Mouse (Mus musculus): ENCODE data around the gene Samsn1.

Gene Samsn1

DNA sequence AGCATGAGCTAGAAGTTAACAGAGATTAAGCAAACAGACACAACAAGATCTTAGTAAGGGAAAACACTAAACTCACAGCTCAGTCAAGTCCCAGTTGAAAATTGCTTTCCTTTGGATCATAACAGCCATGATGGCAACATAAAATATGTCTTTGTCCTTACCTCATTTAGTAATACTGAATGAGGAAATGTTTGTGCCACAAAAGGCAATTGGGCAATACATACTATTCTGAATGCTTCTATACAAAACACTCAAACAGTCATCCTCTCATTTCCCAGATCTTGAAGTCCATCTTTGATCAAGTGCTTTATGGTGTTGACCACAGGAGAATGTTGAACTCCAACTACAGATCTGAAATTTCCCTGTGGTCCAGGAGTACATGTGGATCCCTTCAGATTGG is 88.7 kb downstream of the Samsn1 start:
- no peak for DNase-seq (ENCODE audit: low spot score in 2 of 2)

DNA sequence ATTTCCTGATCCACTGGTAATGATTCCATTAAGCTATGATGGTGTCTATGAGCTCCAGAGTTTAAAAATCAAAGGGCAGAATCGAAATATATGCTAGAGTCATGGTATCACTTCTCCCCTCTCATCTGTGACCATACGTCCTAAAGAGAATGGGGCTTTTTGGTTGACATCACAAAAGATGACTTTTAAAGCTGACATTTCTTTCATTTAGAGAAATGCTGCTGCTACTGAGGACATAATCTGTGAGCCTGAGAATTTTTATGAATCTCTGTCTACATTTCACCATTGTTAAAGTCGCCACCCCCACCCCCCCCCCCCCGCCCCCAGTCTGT is 91.9 kb downstream of the Samsn1 start:
- no peak for DNase-seq (ENCODE audit: low spot score in 2 of 2)

DNA sequence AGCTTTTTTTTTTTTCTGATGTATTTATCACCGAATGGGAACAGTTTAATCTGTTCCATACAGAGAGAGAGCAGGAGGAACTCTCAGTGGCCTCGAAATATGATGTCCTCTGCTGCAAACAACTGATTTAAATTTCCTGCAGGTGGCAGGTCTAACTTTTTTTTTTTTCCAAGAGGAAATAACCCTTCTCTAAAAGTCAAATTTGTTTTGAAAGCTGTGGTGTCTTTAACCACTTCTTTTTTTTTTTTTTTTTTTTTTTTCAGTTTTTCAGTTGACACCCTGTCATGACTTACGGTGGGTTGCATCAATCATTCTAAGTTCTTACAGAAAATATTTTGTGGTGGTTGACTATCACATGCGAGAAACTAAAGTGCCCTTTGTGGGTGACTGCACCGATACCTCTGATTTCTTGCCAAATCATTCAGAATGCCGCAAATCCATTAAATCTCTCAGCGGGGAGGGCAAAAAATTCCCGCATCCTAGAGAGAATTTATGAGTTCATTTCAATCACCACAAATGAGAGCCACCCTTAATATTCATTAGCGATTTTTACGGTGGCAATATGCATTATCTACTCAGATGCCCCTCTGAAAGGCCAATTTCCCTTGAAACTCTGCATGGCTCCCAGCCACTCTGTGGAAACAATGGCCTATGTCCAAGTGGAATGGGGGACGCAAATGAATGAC is 92.4 kb downstream of the Samsn1 start:
- DNase-seq (ENCODE audit: low spot score in 2 of 2) = no peak

DNA sequence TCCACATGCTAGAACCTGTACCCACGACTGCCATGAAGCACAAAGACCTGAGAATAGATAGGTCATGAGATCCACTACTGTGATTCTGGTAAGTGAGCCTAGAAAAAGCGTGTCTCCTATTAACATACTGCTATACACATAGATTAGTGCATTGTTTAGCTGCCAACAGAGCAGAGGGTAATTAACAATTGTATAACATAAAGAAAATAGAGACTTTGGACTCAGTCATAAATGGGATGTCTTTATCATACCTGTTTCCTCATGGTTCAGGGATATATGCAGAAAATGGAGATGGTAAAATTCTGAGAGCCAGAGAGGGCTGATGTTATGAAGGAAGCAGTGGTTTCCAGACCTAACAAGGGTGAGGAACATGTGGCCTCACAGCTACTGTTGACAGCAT is 95.6 kb downstream of the Samsn1 start:
- DNase-seq (ENCODE audit: low spot score in 2 of 2) = no peak

DNA sequence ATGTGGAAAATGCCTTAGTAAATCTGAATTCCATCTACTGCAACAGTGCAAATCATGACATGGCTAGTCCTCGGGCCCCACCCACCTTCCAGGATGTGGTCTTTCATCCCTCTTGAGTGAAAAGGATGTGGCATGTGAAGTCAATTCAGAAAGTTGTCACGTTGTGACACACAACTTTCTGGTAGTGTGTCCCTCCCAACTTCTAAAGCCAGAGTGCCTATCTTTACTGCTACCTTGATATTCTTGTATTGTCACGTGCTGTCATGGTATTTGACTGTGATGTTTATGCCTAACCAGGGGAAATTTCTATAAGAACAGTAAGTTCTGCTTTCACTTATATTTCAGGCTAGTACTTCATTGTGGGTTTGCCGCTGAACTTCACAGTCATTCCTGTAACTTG is 101.2 kb downstream of the Samsn1 start:
- DNase-seq (ENCODE audit: low spot score in 2 of 2) = no peak

DNA sequence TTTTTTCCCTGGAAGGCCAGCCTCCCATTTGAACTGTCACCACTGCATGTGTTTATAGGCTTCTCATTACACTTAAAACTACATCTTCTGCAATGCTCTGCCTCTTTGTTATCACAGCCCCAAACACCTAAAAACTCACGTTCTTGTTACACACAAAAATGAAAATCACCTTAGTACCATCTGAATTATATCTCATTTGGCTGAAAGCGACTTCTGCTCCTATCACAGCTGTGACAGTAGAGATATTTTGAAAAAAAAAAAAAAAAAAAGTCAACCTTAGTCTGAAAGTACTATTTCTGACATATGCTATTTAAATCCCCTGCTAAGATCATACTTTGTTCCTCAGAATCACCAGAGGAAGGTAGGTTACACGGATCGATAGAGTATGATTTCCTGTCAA is 102.8 kb downstream of the Samsn1 start:
- no peak for DNase-seq (ENCODE audit: low spot score in 2 of 2)

DNA sequence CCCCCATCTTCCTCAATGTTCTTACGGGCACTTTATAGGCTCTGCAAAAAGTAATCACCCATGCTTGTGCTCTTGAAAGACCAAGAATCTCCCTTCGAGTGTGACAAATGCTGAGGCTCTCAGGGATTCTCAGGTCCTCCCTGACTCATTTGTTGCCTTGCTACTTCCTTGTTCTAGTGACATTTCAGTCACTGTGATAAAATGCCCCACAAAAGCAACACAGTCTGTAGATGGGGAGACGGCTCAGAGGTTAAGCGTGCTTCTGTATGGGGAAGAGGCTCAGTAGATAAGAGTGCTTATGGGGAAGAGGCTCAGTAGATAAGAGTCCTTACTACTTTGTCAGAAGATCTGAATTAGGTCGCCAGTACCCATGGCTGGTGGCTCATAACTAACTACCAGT is 104.4 kb downstream of the Samsn1 start:
- no peak for DNase-seq (ENCODE audit: low spot score in 2 of 2)

DNA sequence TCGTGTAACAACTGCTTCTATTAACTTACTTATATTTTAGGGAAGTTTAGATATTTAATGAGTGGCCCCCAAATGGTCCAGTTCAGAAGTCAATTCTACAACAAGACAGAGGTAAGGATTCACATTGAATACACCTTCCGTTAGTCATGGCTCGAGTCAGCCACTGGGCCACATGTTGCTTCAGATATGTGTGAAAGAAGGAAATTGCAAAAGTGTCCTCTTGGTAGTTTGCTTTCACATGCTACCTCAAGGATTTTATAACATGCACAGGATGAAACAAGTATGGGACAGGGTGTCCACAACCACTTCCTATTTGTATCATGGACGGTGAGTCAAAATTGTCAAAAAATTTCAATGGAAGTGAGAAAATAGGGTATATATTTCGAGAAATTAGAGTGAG is 110.0 kb downstream of the Samsn1 start:
- DNase-seq (ENCODE audit: low spot score in 2 of 2) = no peak

DNA sequence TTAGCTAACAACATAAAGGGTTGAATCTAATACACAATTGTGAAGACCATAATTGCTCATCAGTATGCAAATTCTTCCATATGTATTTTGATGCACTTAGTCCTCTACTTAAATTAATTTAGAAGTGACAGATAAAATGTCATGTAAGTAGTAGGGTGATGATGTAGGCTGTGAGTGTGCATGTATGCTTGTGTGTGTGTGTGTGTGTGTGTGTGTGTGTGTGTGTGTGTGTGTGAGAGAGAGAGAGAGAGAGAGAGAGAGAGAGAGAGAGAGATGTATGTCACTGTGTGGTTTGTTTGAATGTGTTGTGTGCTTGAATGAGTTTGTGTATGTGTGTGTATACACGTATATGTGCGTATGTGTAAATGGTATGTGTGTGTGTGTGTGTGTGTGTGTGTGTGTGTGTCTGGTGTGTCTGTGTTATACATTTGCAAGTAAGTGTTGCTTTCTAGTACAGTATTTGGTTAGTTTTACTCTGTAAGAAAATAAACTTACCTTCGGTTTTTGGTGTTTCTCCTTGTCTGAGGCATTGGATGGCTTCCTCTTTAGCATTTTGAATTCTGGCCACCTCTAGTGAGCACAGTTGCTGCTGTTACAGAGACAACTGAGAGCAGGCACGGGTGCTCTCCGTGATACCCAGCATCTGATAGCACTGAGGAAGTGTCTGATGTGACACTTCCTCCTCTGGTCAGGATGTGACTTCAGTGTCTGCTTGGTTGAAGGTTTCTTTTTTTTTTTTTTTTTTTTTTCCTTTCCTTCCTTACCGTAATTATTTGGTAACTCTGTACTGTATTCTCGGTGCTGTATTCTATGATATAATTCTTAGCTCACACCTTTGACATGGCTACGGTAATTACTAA is 113.2 kb downstream of the Samsn1 start:
- peak; percentile 52 to 71 for DNase-seq (ENCODE audit: low spot score in 2 of 2)

DNA sequence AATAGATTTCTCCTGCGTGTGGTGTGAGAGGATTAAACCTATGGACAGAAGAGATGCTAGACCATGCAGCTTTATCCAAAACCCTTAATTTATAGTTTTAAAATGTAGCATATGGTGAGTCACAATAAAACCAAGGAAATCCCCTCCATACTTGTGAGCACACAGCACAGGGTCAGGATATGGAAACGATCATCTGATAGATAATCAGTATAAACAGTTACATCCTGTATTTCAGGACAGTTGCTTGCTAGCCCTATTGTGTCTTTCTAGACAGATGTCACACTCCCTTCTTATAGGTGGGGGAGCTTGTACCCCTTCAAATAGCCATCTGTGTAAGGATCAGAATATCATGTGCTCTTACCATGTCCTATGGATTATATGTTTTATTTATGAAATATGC is 115.3 kb downstream of the Samsn1 start:
- no peak for DNase-seq (ENCODE audit: low spot score in 2 of 2)

DNA sequence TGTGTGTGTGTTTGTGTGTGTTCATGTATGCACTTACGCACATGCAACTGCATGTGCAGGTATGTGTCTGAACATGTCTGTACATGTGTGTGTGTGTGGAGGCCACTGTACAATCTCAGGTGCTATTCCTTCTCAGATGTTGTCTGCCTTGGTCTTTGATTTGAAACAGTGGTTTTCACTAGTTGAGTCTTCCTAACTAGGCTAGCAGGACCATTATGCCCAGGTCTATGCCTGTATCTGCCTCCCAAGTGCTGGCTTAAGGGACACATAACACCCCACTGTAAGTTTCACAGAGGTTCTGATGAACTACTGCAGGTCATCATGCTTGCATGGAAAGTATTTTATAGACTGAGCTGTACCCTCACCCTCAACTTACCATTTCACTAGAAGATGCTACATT is 115.8 kb downstream of the Samsn1 start:
- no peak for DNase-seq (ENCODE audit: low spot score in 2 of 2)

DNA sequence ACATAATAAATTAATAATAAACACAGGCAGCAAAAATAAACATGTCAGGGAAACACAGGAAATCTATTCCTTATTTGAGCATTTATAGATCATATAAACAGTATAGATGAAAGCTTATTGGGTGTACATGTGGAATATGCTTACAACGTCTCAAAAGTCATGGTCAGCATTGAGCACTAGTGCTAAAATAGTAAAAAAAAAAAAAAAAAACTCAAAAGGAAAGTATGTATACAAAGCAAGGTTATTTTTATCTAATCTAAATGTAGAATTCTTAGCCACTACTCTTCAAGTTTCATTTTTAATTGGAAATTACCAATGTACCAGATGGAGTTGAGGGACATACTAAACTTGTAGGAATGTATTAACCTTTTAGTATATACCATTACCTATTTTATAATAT is 116.8 kb downstream of the Samsn1 start:
- no peak for DNase-seq (ENCODE audit: low spot score in 2 of 2)

DNA sequence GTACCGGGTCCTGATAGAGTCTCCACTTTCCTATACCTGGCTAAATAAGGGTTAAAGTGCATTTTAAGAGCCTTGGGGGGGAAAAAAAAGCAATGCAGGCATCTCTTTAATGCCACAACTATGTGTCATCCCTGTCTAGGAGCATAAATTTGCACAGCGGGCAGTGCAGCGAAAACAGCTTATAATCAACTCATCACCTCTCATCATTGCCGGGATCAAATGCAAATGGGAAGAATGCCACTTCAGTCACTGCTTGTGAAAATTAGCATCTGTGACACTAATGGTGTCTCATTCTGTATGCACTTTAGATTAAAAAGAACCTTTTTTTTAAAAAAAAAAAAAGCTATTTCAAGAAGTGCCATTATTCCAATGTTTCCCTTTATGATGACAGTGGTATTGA is 118.0 kb downstream of the Samsn1 start:
- DNase-seq (ENCODE audit: low spot score in 2 of 2) = no peak

DNA sequence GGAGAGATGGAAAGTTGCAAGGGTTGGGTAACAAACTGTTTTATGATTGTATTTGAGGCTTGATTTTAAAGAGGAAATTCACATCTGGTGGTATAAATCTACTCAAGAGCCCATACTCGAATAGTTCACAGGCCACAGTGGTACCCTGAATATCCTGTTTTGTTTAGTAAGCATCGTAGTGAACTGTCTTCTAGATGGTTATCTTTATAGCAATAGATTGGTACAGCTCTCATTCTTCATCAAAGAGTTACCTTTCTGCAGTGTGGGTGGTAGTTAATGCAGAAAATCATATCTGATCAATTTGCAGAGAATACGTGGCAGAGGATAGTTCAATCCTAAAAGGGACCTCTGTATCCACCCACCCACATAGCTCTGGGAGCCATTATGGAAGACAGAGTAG is 119.1 kb downstream of the Samsn1 start:
- no peak for DNase-seq (ENCODE audit: low spot score in 2 of 2)

DNA sequence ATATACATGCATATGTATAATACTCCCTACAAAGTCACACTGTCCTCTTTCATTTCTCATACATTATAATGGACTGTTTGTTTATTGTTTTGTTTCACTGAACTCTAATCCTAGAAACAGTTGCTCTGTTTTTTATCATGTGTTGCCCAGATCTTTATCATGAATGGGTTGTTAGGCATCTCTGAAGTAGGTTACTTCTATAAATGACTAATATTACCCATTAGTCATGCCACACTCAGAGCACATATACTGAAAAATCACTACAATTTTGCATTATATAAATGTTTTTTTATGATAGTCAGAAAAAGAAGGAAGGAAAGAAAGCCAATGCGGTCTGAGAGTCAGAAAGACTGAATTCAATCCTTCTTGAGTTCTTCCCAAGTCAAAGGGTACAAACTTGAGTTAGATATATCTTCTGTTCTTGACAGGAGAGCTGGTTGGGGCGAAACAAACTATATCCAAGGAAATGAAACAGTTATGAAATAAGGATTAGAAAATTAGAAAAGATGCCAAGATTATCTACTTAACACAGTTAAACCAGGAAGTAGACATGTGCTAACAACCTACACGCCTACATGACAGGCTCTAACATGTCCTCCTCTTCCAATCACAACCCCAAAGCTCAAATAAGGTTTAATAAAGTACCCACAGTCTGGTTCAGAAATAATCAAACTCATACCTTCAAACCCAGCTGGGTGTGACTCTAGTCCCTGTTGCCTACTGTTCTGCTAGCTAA is 122.0 kb downstream of the Samsn1 start:
- DNase-seq (ENCODE audit: low spot score in 2 of 2) = no peak

DNA sequence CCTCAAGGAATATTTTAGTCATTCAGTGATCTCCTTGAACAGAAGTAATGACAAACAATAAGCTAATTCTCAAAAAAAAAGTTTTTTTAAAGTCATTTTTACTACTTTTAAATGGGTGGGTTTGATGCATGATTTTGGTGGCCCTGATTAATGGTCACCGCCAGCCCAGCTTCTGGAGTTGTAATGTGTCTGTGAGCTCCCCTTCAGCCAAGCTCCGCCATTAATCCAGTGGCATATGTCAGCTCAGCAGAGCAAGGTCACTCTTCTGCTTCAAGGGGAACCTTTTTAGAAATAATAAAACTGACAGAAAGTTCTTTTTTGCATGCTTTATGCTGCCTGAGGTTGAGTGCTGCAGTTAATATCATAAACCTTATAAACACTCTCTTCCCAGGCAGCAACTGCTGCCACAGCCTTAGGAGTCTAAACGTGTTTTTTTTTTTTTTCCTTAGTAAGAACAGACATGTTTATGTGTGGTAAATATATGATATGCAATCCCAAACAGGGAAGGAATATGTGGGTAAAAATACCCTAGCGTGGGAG is 124.2 kb downstream of the Samsn1 start:
- no peak for DNase-seq (ENCODE audit: low spot score in 2 of 2)

DNA sequence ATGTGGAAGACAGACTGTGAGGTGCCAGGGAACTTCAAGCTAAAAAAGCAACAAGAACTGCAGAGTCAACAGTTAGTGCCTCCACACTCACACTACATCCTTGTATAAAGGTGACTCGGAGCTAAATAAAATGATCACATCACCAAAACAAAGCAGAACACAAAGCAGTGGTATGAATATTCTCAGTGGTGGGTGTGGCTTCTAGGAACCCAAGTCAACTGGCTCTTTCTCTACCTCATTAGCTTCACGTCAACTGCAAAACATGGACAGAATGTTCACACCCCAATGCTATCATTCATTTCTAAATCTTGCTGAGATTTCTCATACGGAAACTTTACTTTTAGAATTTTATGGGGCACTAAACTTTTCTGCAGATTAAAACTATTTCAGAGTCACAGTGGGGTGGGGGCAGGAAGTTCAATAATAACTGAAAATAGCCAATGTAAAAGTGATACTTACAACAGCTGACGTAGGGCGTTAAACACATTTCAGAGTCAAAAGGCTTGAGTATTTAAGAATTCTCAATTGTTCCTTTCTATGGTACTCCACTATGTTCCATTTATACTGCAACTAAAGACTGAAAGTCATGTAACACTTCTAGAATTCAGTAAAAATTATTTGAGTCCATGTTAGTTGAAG is 127.7 kb downstream of the Samsn1 start:
- no peak for DNase-seq (ENCODE audit: low spot score in 2 of 2)

DNA sequence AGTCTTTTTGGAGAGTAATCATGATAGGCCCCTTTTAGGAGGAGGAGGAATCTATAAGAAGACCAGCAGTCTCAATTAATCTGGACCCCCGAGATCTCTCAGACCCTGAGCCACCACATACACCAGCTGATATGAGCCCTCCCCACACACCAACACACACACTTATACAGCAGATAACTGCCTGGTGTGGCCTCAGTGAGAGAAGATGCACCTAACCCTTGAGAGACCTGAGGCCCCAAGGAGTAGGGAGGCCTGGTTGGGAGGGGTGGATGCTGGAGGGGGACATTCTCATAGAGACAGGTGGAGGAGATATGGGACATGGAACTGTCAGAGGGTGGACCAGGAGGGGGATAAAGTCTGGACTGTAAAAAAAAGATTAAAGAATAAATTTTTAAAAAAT is 128.6 kb downstream of the Samsn1 start:
- DNase-seq (ENCODE audit: low spot score in 2 of 2) = no peak

DNA sequence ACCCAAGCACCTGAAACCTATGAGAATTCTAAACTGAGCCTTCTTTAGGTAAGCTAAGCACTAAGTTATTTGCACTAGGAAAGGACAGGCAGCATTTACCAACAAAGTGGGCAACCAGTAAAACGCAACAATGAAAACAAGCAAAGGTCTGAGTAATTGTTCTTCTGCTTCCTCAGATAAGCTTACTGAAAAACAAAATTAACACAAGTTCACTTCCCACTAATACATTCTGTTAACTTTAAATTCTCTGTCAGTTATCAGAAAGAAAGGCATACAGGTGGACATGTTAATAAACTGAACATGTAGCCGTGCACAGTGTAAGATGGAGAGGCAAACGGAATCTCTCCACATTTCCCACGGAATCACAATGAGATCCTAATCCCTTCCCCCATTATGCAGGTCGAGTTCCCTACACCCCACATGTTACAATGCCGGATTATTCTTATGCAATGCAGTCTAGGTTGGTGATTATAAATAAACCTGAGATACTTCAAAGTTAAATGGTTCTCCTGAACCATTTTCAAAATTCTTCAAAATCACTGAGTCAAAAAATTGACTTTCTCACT is 132.9 kb downstream of the Samsn1 start:
- no peak for DNase-seq (ENCODE audit: low spot score in 2 of 2)

DNA sequence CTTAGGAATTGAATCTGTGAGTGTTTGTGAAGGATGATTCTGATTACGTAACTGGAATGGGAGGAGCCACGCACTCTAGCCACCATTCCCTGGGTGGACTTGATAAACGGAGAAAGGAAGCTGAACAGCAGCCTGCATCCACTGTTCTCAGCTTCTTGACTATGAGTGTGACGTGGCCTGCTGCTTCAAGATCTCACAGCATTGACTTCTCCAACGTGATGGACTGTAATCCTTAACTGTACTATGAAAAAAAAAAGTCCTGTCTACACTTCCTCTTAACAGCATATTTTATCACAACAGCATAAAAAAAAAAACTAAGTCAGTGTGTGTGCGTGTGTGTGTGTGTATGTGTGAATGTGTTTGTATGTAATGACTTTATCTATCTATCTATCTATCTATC is 134.9 kb downstream of the Samsn1 start:
- DNase-seq (ENCODE audit: low spot score in 2 of 2) = no peak

DNA sequence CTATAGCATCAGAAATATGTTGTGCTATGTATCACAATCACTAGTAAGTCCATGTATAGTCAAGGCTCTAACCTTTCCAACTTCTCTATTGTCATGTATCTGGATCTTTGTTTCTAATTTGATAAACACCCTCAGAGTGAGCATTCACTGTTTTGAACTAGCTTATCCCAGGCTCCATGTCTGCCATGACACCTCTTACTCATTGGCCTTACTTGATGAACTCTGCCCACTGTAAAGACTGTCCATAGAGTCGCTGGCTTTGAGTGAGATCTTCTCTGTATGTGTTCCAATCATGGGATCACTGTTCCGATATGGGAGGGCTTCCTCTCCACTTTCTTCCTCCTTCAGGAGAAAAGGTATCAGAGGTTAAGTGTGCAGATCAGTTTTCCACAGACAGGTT is 143.2 kb downstream of the Samsn1 start:
- DNase-seq (ENCODE audit: low spot score in 2 of 2) = no peak

DNA sequence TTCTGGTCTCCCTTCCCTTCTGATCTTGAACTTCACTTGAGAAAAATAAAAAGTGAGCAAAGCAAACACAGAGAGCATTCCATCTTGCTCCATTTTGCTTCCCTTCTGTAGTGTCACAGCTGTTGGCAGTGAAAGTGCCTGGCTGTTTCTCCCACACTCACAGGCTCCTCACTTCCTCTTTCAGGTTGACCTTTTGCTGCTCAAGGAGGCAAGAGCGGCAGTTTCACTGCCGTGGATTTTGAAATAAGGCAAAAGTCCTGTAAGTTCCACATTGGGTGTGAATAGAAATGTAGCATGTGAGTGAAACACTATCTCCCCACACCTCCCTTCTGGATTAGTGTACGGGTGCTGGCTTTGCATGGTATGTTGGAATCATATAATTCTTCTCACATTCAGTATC is 144.9 kb downstream of the Samsn1 start:
- peak in 1 of 2 experiments; percentile 28 for DNase-seq (ENCODE audit: low spot score in 2 of 2)

All from spleen, postnatal 4 days (tissue).